In the genomic region with DNA sequence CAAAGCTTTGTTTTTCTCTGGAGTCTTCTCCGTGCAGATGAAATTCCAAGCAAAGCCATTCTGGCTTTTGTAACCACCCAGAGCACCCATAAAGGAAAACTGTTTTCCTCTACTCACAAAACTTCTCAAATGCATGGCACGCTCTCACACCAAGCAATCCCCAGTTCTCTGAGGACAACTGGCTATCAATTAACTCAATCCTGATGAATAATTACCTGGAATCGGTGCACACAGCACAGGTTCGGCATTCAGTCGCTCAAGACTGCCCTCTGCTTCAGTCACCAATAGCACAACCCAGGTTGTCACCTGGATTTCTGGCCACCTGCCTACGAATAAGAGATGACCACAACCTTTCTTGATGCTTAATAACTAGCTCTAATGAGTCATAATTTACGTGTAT, we compare ENCODE assay signal across 20 mouse cellular contexts.
"Had no signal": no experiment of that assay in that cellular context is flagged by ENCODE, and none has a peak within 500 bp of the region (broad histone marks: within the 10 kb centered on the region; RNA-seq: fewer than 3 reads in every experiment).

No protein-coding gene starts in this region.

- H3K9me3 ChIP-seq: limb, embryonic 12.5 days; limb, embryonic 15.5 days; lung, embryonic 15.5 days; midbrain, embryonic 10.5 days; midbrain, embryonic 13.5 days; neural tube, embryonic 13.5 days had no signal

- H3K36me3 ChIP-seq: limb, embryonic 12.5 days; limb, embryonic 15.5 days; lung, embryonic 15.5 days; midbrain, embryonic 10.5 days; midbrain, embryonic 13.5 days; neural tube, embryonic 13.5 days had no signal

- H3K4me2 ChIP-seq: limb, embryonic 12.5 days; limb, embryonic 15.5 days; liver, embryonic 11.5 days; lung, embryonic 15.5 days; midbrain, embryonic 13.5 days; neural tube, embryonic 13.5 days had no signal

- H3K4me1 ChIP-seq: limb, embryonic 12.5 days; limb, embryonic 15.5 days; lung, embryonic 15.5 days; megakaryocyte, embryonic 14.5 days; midbrain, embryonic 13.5 days; neural tube, embryonic 13.5 days had no signal

- H3K27ac ChIP-seq: left cerebral cortex, adult 2 months; limb, embryonic 12.5 days; limb, embryonic 15.5 days; liver, embryonic 14.5 days; lung, embryonic 15.5 days; midbrain, embryonic 10.5 days; midbrain, embryonic 13.5 days; neural tube, embryonic 13.5 days; stomach, postnatal 0 days had no signal

- H3K4me3 ChIP-seq: left cerebral cortex, adult 2 months; limb, embryonic 12.5 days; limb, embryonic 15.5 days; lung, embryonic 15.5 days; megakaryocyte, embryonic 14.5 days; midbrain, embryonic 10.5 days; midbrain, embryonic 13.5 days; myocyte; neural tube, embryonic 13.5 days had no signal

- H3K9ac ChIP-seq: limb, embryonic 12.5 days; limb, embryonic 15.5 days; liver, embryonic 14.5 days; liver, postnatal 0 days; lung, embryonic 15.5 days; midbrain, embryonic 13.5 days; neural tube, embryonic 13.5 days had no signal

- DNase-seq: layer of hippocampus, postnatal 36 days; left cerebral cortex, postnatal 4 days; liver, postnatal 0 days; lung, postnatal 10 days; lung, postnatal 36 days; thymus, postnatal 25 days had no signal

- ATAC-seq: intestine, postnatal 0 days; liver, postnatal 0 days; midbrain, embryonic 13.5 days; midbrain, embryonic 16.5 days had no signal

- H3K27me3 ChIP-seq: limb, embryonic 12.5 days; limb, embryonic 15.5 days; lung, embryonic 15.5 days; megakaryocyte, embryonic 14.5 days; midbrain, embryonic 13.5 days; neural tube, embryonic 13.5 days had no signal
